Mouse (Mus musculus) stomach, adult 2 months (tissue): ENCODE results near the gene Cep295. TPM values are rescaled to one million over a fixed set of nuclear protein-coding genes. Genes with fewer than 3 reads are reported as not detected.

ENCODE experiments used
- polyA plus RNA-seq: library from polyadenylated mRNA; depleted of rRNA; stranded (reverse); fragments of >200 nt; gene quantifications from 2 replicates; pipeline ENCODE4 v1.2.3, GENCODE M21; 2012; rRNA removed

Cep295 gene
- 0.58 TPM in 2 replicates for polyA plus RNA-seq

DNA sequence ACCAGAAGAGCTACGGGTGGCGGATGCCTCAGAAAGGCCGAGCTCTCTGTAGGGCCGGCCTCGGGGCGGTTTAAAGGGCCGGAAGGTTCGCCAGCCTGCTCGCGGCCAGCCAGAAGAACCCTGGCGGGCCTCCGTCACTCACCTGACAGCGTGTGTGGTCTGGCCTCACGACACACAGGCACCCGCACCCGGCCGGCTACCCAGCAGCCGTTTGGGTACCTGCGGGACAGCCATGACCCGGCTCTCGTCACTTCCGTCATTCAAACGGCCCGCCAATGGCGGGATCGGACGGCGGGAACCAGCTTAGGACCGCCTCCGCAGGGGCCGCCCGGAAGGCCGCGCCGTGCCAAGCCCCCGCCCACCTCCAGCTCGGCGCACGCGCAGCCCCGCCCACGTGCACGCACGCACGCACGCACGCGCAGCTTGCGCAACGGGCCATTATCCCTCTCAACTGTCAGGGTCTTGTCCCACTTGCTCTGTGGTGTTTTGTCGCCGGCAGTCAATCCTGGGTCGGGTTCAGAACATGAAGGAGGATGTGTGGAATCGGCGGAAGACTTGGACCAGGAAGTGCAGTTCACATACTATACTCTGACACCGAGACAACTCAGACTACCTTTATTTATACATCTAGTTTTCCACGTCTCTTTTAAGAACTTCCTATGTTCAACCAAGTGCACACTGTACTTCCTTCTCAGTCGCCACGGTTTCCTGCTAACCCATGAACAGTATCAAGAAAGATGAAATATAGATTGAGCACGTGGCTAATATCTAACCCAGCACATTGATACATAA is at the start of gene Cep295:
Gene Cep295 (minus strand): TSS at position 305 of the 792 bp plus-strand sequence.

DNA sequence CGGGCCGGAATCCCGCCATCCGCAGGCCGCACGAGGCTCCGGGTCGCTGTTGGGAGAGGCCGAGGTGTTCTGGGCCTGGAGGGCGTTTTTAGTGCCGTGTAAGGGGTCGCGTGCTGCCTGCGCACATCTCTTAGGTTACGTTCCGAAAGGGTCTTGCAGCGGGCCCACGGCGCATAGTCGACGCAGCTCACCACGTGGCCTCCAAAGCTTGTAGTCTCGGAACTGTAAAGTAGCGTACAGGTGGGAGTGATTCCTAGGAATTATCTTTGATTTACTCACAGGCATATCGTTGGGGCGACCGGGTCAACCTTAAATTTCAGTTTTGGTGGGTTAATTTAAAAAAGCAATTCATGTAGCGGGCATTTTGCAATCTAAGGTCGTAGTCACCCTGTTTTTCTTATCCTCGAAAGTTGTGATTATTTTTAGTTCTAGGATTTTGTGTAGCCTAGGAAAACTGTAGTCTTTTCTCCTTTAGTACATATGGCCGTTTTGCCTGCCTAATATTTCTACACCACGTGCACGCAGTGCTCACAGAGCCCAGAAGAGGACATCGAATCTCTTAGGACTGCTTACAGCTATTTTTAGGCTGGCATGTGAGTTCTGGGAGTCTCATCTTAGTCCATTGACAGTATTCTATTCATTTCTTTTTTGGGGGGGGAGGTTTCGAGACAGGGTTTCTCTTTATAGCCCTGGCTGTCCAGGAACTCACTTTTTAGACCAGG is 51.0 kb downstream of the Cep295 start, which contains the start of gene 4931406C07Rik:
Gene 4931406C07Rik (minus strand): TSS at position 51 of the 722 bp plus-strand sequence.

DNA sequence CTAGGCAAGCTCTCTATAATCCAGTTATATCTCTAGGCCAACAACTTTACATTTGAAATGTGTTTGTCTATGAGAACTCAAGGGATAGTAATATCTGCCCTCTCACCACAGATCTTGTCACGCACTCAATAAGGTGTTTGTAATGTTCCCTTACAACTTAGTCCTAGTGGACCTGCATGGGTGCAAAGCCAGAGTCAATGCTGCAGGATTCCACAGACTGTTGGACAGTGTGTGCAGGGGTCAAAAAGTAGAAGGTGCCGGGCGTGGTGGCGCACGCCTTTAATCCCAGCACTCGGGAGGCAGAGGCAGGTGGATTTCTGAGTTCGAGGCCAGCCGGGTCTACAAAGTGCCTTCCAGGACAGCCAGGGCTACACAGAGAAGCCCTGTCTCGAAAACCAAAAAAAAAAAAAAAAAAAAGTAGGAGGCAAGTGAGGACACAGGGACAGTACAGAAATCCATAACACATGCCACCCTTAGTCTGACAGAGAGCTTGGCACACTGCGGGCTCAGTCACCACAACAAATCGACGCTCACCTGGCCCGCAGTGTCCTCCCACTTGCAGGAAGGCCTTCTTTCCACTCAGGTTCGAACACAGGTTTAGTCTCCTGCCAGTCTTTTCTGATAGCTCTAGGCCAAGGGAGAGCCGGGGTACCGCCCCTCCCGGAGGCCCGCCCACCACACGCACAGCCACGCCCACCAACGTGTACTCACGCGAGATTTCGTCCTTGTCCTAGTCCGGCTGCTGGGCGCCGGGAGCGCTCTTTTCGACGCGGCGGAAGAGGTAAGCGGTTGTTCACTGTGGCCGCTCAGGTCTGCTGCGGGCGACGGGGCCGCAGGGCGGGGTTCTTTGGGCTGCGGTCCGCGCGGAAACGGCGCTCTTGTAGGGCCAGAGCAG is 51.8 kb downstream of the Cep295 start, which contains the start of gene Taf1d:
Gene Taf1d (plus strand): TSS at position 712 of the 895 bp plus-strand sequence.

DNA sequence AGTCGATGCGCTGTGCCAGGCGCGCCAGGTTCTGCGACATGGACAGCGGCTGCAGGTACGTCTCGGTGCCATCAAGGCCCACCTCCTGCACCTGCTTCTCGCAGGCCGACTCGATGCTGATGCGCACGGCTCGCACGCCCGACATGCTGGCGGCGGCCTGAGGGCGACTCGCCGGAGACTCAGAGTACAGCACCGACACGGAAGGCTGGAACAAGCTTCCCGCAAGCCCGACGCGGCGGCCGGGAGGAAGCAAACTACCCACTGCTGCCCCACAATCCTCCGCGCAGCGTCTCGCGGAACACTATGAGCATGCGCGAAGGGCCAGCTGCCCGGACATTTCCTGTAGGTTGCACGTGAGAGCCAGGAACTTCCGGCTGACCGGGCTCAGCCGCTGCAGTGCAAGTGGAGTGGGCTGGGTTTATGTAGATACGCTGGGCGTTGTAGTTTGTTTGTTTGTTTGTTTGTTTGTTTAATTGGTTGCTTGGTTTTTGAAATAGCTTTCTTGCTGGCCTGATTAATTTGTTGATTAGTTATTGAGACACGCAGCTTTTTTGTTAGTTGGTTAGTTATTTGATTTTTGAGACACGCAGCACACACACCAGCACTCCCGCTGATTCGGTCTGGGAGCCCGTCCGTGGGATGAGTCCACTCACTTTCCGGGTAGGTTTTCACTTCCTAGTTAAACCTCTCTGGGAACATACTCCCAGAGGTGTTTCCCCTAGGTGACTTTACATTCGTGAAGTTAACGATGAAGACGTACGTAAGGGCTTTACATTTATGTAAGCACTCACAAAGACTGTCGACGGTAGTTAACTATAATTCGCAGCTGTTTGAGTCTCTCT is 77.7 kb downstream of the Cep295 start, which contains the start of gene Med17:
Gene Med17 (minus strand): TSS at position 283 of the 842 bp plus-strand sequence.

Other genes with a start within 250 kb of the Cep295 start
- 0.05 and 0.12 TPM in 2 replicates for gene Hephl1, start 245.7 kb downstream of the Cep295 start, polyA plus RNA-seq
- gene Vstm5, start 118.7 kb downstream of the Cep295 start, polyA plus RNA-seq, result 30.1 and 33.3 TPM in 2 replicates
- gene Med17, start 77.9 kb downstream of the Cep295 start, polyA plus RNA-seq, result 8.4 and 9.1 TPM in 2 replicates
- 1.3 and 2.2 TPM in 2 replicates for gene Taf1d, start 51.6 kb downstream of the Cep295 start, polyA plus RNA-seq
- 0.89 and 1.7 TPM in 2 replicates for gene 4931406C07Rik, start 51.3 kb downstream of the Cep295 start, polyA plus RNA-seq
- gene Smco4, start 135.6 kb upstream of the Cep295 start, polyA plus RNA-seq, result 2.8 and 5.2 TPM in 2 replicates